Mouse (Mus musculus): ENCODE data around the gene Gemin4. TPM values are rescaled to one million over a fixed set of nuclear protein-coding genes. Genes with fewer than 3 reads are reported as not detected.

Gemin4 gene
- polyA plus RNA-seq, 1 experiment from 2014 or later, result 16.9 TPM

- Histone ChIP-seq H3K9ac (peak overlapping the region; percentile 80), H3K4me3 (peak overlapping the region; percentile 94), H3K27me3 (no peaks in the 10 kb centered on the region), H3K36me3 (peaks cover 11% of the 10 kb centered on the region), H3K4me2 (peak overlapping the region; percentile 82), H3K9me3 (no peaks in the 10 kb centered on the region), H3K27ac (replicated peaks) (peak overlapping the region; percentile 83), H3K4me1 (replicated peaks) (peaks cover 18% of the 10 kb centered on the region)
- WGBS, result 2% methylated on average over 28 of the region's 28 CpGs
- ATAC-seq (ENCODE audit: low read depth), result peak; percentile 82
Observed at GRCm38 (mm10) chr11:76178726-76179494, 38.6 kb downstream of the Gemin4 start.

- Histone ChIP-seq H3K4me2 (no peak overlapping the region), H3K4me1 (replicated peaks) (0 out of 2 replicates have a peak, but pooled peaks cover 9% of the 10 kb centered on the region), H3K27me3 (no peaks in the 10 kb centered on the region), H3K27ac (replicated peaks) (no peak overlapping the region), H3K9me3 (no peaks in the 10 kb centered on the region), H3K36me3 (peaks cover 27% of the 10 kb centered on the region), H3K4me3 (no peak overlapping the region), H3K9ac (no peak overlapping the region)
- ATAC-seq (ENCODE audit: low read depth), result no peak
- WGBS, result 60% methylated on average over 5 of the region's 5 CpGs
Observed at GRCm38 (mm10) chr11:76170207-76170606, 47.3 kb downstream of the Gemin4 start.

- Histone ChIP-seq H3K9ac (no peak overlapping the region), H3K36me3 (peaks cover 31% of the 10 kb centered on the region), H3K4me2 (no peak overlapping the region), H3K27me3 (no peaks in the 10 kb centered on the region), H3K27ac (replicated peaks) (no peak overlapping the region), H3K4me1 (replicated peaks) (0 out of 2 replicates have a peak, but pooled peaks cover 9% of the 10 kb centered on the region), H3K4me3 (no peak overlapping the region), H3K9me3 (no peaks in the 10 kb centered on the region)
- WGBS, result 66% methylated on average over 3 of the region's 3 CpGs
- ATAC-seq (ENCODE audit: low read depth), result no peak
Observed at GRCm38 (mm10) chr11:76168976-76169375, 48.5 kb downstream of the Gemin4 start.

- Histone ChIP-seq H3K9me3 (no peaks in the 10 kb centered on the region), H3K27me3 (no peaks in the 10 kb centered on the region), H3K27ac (replicated peaks) (no peak overlapping the region), H3K9ac (no peak overlapping the region), H3K4me3 (no peak overlapping the region), H3K4me2 (no peak overlapping the region), H3K4me1 (replicated peaks) (0 out of 2 replicates have a peak, but pooled peaks cover 9% of the 10 kb centered on the region), H3K36me3 (peaks cover 31% of the 10 kb centered on the region)
- WGBS, result 30% methylated on average over 5 of the region's 5 CpGs
- ATAC-seq (ENCODE audit: low read depth), result no peak
Observed at GRCm38 (mm10) chr11:76167079-76167765, 50.2 kb downstream of the Gemin4 start.

- no peak for ATAC-seq (ENCODE audit: low read depth)
- Histone ChIP-seq H3K9ac (no peak overlapping the region), H3K27ac (replicated peaks) (no peak overlapping the region), H3K27me3 (no peaks in the 10 kb centered on the region), H3K4me2 (no peak overlapping the region), H3K9me3 (no peaks in the 10 kb centered on the region), H3K4me3 (no peak overlapping the region), H3K36me3 (peaks cover 28% of the 10 kb centered on the region), H3K4me1 (replicated peaks) (0 out of 2 replicates have a peak, but pooled peaks cover 9% of the 10 kb centered on the region)
- WGBS, result 89% methylated on average over 4 of the region's 4 CpGs
Observed at GRCm38 (mm10) chr11:76166657-76167056, 50.8 kb downstream of the Gemin4 start.

Other genes with a start within 250 kb of the Gemin4 start
- gene 1700016K19Rik, start 217.8 kb downstream of the Gemin4 start, polyA plus RNA-seq (2015; fragmentation: Nextera tagmentation; extraction: Ambion mirVana), result 0.43 and 0.68 TPM in 2 replicates
- 12.1 and 13.6 TPM in 2 replicates for gene Rflnb, start 189.9 kb downstream of the Gemin4 start, polyA plus RNA-seq (2015; fragmentation: Nextera tagmentation; extraction: Ambion mirVana)
- gene Vps53, start 38.0 kb downstream of the Gemin4 start, polyA plus RNA-seq (2015; fragmentation: Nextera tagmentation; extraction: Ambion mirVana), result 68.7 and 69.3 TPM in 2 replicates
- gene Fam57a, start 38.0 kb downstream of the Gemin4 start, polyA plus RNA-seq (2015; fragmentation: Nextera tagmentation; extraction: Ambion mirVana), result 28.4 and 28.6 TPM in 2 replicates
- gene Dbil5, start 56 bp downstream of the Gemin4 start, polyA plus RNA-seq (2015; fragmentation: Nextera tagmentation; extraction: Ambion mirVana), result 0.73 and 0.76 TPM in 2 replicates
- 19.7 and 20.8 TPM in 2 replicates for gene Mrm3, start 26.1 kb upstream of the Gemin4 start, polyA plus RNA-seq (2015; fragmentation: Nextera tagmentation; extraction: Ambion mirVana)
- gene Glod4, start 26.1 kb upstream of the Gemin4 start, polyA plus RNA-seq (2015; fragmentation: Nextera tagmentation; extraction: Ambion mirVana), result 108 and 112 TPM in 2 replicates
- 36.4 and 38.7 TPM in 2 replicates for gene Nxn, start 181.5 kb upstream of the Gemin4 start, polyA plus RNA-seq (2015; fragmentation: Nextera tagmentation; extraction: Ambion mirVana)
- 103 and 124 TPM in 2 replicates for gene Timm22, start 189.3 kb upstream of the Gemin4 start, polyA plus RNA-seq (2015; fragmentation: Nextera tagmentation; extraction: Ambion mirVana)

Measured in neural tube, embryonic 13.5 days (tissue).